Mouse (Mus musculus) layer of hippocampus, adult 11-12 months (tissue): ENCODE data around the gene Trp73.

Source experiments
- DNase-seq: peaks from one replicate; pipeline ENCODE4 v3.0.0; 2022; ENCODE audit warnings: low spot score

Gene Trp73

GRCm38 (mm10) chr4:154028646-154029045, 111.4 kb downstream of the Trp73 start:
- DNase-seq = no peak

GRCm38 (mm10) chr4:154028066-154028465, 111.9 kb downstream of the Trp73 start:
- no peak for DNase-seq

- DNase-seq = no peak
These were observed 113.6 kb downstream of the Trp73 start for GRCm38 (mm10) chr4:154026441-154026761.

- DNase-seq = peak; percentile 80
These were observed 114.2 kb downstream of the Trp73 start, which contains the start of gene Smim1 for GRCm38 (mm10) chr4:154025641-154026440. Smim1 (minus strand) TSS chr4:154026230.

- DNase-seq = peak; percentile 32
These were observed 115.1 kb downstream of the Trp73 start for GRCm38 (mm10) chr4:154024729-154025521.

GRCm38 (mm10) chr4:154023754-154024601, 116.0 kb downstream of the Trp73 start:
- DNase-seq = peak; percentile 56

- DNase-seq = peak; percentile 30
These were observed 117.2 kb downstream of the Trp73 start for GRCm38 (mm10) chr4:154022844-154023243.

- peak; percentile 33 for DNase-seq
These were observed 117.6 kb downstream of the Trp73 start for GRCm38 (mm10) chr4:154022407-154022806.

GRCm38 (mm10) chr4:154021432-154021831, 118.6 kb downstream of the Trp73 start:
- peak; percentile 49 for DNase-seq

GRCm38 (mm10) chr4:154019571-154019970, 120.4 kb downstream of the Trp73 start:
- DNase-seq = peak; percentile 69

- no peak for DNase-seq
These were observed 124.5 kb downstream of the Trp73 start for GRCm38 (mm10) chr4:154015476-154015875.

- peak; percentile 26 for DNase-seq
These were observed 127.7 kb downstream of the Trp73 start for GRCm38 (mm10) chr4:154012132-154012882.

GRCm38 (mm10) chr4:154011646-154012089, 128.3 kb downstream of the Trp73 start, which contains the start of gene Lrrc47:
Lrrc47 (plus strand) TSS chr4:154011731.
- DNase-seq = peak; percentile 84

GRCm38 (mm10) chr4:154010907-154011645, 128.9 kb downstream of the Trp73 start:
- DNase-seq = no peak

GRCm38 (mm10) chr4:154007759-154008158, 132.2 kb downstream of the Trp73 start:
- no peak for DNase-seq

GRCm38 (mm10) chr4:154006264-154006663, 133.7 kb downstream of the Trp73 start:
- DNase-seq = no peak
